Mouse (Mus musculus) heart, adult 2 months (tissue): ENCODE results near the gene Pus7l. TPM values are rescaled to one million over a fixed set of nuclear protein-coding genes. Genes with fewer than 3 reads are reported as not detected.
"Not testable (repeated sequence)": the region's sequence is repeated elsewhere in the genome, so short reads cannot be mapped to it uniquely, and the experiment has no call there.

Source experiments
- DNase-seq, 2 experiments: peaks; one replicate each; pipeline ENCODE4 v3.0.0; 2021
- H3K27ac ChIP-seq: fragments of 200-600 bp; 2 replicates; pipeline ENCODE4 v1.8.1; 2022
- H3K27me3 ChIP-seq: fragments of 200-500 bp; 2 replicates; pipeline ENCODE4 v1.6.1; 2012; ENCODE audit warnings: mild to moderate bottlenecking, low read length, inconsistent platforms, mixed read lengths; ENCODE audit not compliant: control insufficient read depth, insufficient read depth
- H3K36me3 ChIP-seq: fragments of 200-500 bp; 2 replicates; pipeline ENCODE4 v1.6.1; 2012; ENCODE audit warnings: low read length, inconsistent platforms; ENCODE audit not compliant: control insufficient read depth, insufficient read depth
- H3K4me1 ChIP-seq: fragments of 200-500 bp; 2 replicates; pipeline ENCODE4 v1.6.1; 2011; ENCODE audit warnings: low read length; ENCODE audit not compliant: control insufficient read depth, insufficient read depth
- H3K4me3 ChIP-seq: fragments of 200-600 bp; 2 replicates; pipeline ENCODE4 v1.8.1; 2022
- H3K79me2 ChIP-seq: fragments of 200-500 bp; replicated peaks from 2 replicates; pipeline ENCODE4 v1.6.1; 2012; ENCODE audit warnings: mild to moderate bottlenecking, inconsistent platforms, low read length, moderate library complexity, mixed read lengths; ENCODE audit not compliant: control insufficient read depth, insufficient read depth
- H3K9ac ChIP-seq: fragments of 200-500 bp; 2 replicates; pipeline ENCODE4 v1.6.1; 2012; ENCODE audit warnings: low read depth, mild to moderate bottlenecking, control low read depth, inconsistent platforms, low read length, mixed read lengths
- CTCF ChIP-seq: fragments of 200-600 bp; IDR thresholded peaks from 2 replicates; pipeline ENCODE4 v1.8.1; 2022; ENCODE audit warnings: antibody characterized with exemption, mild to moderate bottlenecking, moderate library complexity
- EP300 ChIP-seq: fragments of 200-500 bp; IDR thresholded peaks from 2 replicates; pipeline ENCODE4 v1.6.1; 2011; ENCODE audit warnings: low read depth, low read length, control low read depth; ENCODE audit not compliant: insufficient read depth
- POLR2A ChIP-seq: fragments of 200-500 bp; IDR thresholded peaks from 2 replicates; pipeline ENCODE4 v1.6.1; 2011; ENCODE audit warnings: mild to moderate bottlenecking, low read depth, low read length, control low read depth; ENCODE audit not compliant: insufficient read depth
- WGBS: fragments of 180-500 bp; shearing (Covaris S2); methylation state at CpG from one replicate; pipeline ENCODE4 v1.1.7; 2018; 5-methylcytosine and 5-hydroxymethylcytosine counted together
- intact Hi-C: fragments of 180-260 bp; cut with DNase I; formaldehyde crosslinking; loops from one replicate; pipeline ENCODE4 v1.15.1; 2025
- polyA plus RNA-seq: library from polyadenylated mRNA; depleted of rRNA; stranded (reverse); fragments of >200 nt; gene quantifications from 2 replicates; pipeline ENCODE4 v1.2.3, GENCODE M21; 2012
- total RNA-seq, 2 experiments: library from RNA; stranded (reverse); gene quantifications; 2 replicates each; pipeline ENCODE4 v1.2.3; 2021

Gene Pus7l
- total and polyA plus RNA-seq, 3 experiments: 1.3 to 2.0 (median 1.3) TPM

DNA sequence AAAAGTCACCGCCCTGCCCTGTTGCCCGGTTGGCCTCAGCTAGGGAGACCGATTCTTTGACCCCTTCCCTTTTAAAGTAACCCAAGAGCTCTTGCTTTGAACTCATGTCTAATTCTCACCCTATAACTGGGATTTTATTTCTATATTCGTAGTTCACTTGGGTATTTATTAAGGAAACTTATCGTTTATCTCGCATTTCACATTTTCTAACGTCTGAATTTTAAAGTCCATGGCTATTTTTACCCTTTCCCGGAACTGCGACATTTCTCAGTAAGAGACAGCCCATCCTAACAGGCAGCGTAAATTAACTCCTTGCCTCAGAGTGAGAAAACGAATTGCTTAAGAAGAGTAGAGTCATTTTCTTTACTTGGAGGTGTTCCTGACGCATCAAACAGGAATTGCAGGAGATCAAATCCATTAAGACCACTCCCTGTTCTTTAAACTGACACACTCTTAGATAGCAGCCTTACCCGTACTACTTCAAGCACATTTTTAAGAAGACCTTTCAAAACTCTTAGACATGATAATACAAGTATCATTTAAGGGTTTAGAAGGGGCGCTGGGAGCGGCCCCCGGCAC lies 25.3 kb downstream of the Pus7l start:
- 65% methylated on average over 16 of the region's 16 CpGs for WGBS
- no peak overlapping the region for H3K27ac ChIP-seq
- intact Hi-C loops: no loop called here
- no peak overlapping the region for H3K4me3 ChIP-seq
- no peak overlapping the region for H3K9ac ChIP-seq
- TF ChIP-seq EP300 (no peak), POLR2A (no peak)
- DNase-seq: no peak
- no peaks in the 10 kb centered on the region for H3K36me3 ChIP-seq
- no peaks in the 10 kb centered on the region for H3K79me2 ChIP-seq
- no peaks in the 10 kb centered on the region for H3K27me3 ChIP-seq
- no peaks in the 10 kb centered on the region for H3K4me1 ChIP-seq

- no peak overlapping the region for H3K9ac ChIP-seq
- DNase-seq: peak in 1 of 2 experiments; percentile 23
- no peaks in the 10 kb centered on the region for H3K4me1 ChIP-seq
- TF ChIP-seq EP300 (no peak), POLR2A (no peak), CTCF (no peak)
- WGBS: 69% methylated on average over 12 of the region's 12 CpGs
- no peaks in the 10 kb centered on the region for H3K79me2 ChIP-seq
- H3K27me3 ChIP-seq: 0 out of 2 replicates have a peak, but pooled peaks cover 2% of the 10 kb centered on the region
- no peak overlapping the region for H3K27ac ChIP-seq
- H3K36me3 ChIP-seq: no peaks in the 10 kb centered on the region
- no peak overlapping the region for H3K4me3 ChIP-seq
- intact Hi-C loops: no loop called here
Measured at GRCm38 (mm10) chr15:94503451-94504215, 39.7 kb downstream of the Pus7l start.

- no peaks in the 10 kb centered on the region for H3K36me3 ChIP-seq
- WGBS: 56% methylated on average over 1 of the region's 1 CpGs
- H3K9ac ChIP-seq: no peak overlapping the region
- no peak overlapping the region for H3K27ac ChIP-seq
- intact Hi-C loops: no loop called here
- H3K79me2 ChIP-seq: no peaks in the 10 kb centered on the region
- DNase-seq: no peak
- no peaks in the 10 kb centered on the region for H3K4me1 ChIP-seq
- no peak overlapping the region for H3K4me3 ChIP-seq
- 0 out of 2 replicates have a peak, but pooled peaks cover 2% of the 10 kb centered on the region for H3K27me3 ChIP-seq
- TF ChIP-seq CTCF (no peak), POLR2A (no peak), EP300 (no peak)
Measured at GRCm38 (mm10) chr15:94499260-94499659, 44.1 kb downstream of the Pus7l start.

DNA sequence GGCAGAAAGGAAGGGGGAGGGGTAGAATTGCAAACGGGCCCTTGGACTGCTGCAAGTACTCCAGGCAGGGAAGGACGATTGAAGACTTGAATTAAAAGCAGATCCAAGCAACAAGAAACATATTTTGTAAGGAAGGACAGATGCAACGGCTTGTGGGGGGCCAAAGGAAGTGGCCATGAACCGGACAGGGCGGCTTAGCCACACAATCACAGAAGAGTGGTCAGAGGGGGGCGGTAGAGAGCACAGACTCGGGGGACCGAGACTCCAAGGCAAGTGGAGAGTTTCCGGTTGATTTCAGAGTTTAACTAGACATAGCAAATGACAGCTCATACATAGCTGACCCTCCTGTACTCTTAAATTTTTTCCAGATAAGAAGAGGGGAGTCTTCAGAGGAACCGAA lies 47.4 kb downstream of the Pus7l start:
- DNase-seq: no peak
- H3K79me2 ChIP-seq: no peaks in the 10 kb centered on the region
- no peak overlapping the region for H3K4me3 ChIP-seq
- H3K4me1 ChIP-seq: no peaks in the 10 kb centered on the region
- intact Hi-C loops: no loop called here
- H3K27me3 ChIP-seq: no peaks in the 10 kb centered on the region
- no peaks in the 10 kb centered on the region for H3K36me3 ChIP-seq
- WGBS: 63% methylated on average over 10 of the region's 10 CpGs
- TF ChIP-seq EP300 (no peak), POLR2A (no peak), CTCF (no peak)
- no peak overlapping the region for H3K27ac ChIP-seq
- no peak overlapping the region for H3K9ac ChIP-seq

GRCm38 (mm10) chr15:94494445-94494844 lies 48.9 kb downstream of the Pus7l start:
- no peak overlapping the region for H3K9ac ChIP-seq
- H3K36me3 ChIP-seq: no peaks in the 10 kb centered on the region
- H3K4me3 ChIP-seq: no peak overlapping the region
- WGBS: 100% methylated on average over 1 of the region's 1 CpGs
- intact Hi-C loops: no loop called here
- H3K27me3 ChIP-seq: no peaks in the 10 kb centered on the region
- H3K27ac ChIP-seq: no peak overlapping the region
- peak; percentile 40 for TF ChIP-seq CTCF
- no peak for TF ChIP-seq POLR2A
- no peak for TF ChIP-seq EP300
- H3K4me1 ChIP-seq: no peaks in the 10 kb centered on the region
- DNase-seq: no peak
- no peaks in the 10 kb centered on the region for H3K79me2 ChIP-seq

DNA sequence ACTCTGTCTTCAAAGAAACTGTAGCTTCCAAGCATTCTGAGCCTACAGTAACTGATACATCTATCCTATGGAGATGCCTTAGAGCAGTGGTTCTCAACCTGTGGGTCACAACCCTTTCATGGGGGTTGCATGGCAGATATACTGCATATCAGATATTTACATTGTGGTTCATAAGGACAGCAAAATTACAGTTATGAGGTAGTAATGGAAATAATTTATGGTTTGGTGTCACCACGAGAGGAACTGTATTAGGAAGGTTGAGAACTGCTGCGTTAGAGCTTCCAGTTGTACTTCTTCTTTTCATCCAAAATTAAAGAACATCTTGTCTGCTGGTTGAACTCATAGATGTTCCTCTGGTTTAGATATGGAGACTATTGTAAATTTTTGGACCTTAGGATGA lies 53.9 kb downstream of the Pus7l start:
- no peak overlapping the region for H3K9ac ChIP-seq
- no peaks in the 10 kb centered on the region for H3K79me2 ChIP-seq
- H3K27me3 ChIP-seq: no peaks in the 10 kb centered on the region
- WGBS: 80% methylated on average over 2 of the region's 2 CpGs
- no peaks in the 10 kb centered on the region for H3K4me1 ChIP-seq
- TF ChIP-seq EP300: no peak
- TF ChIP-seq POLR2A: no peak
- TF ChIP-seq CTCF: no peak
- no peak overlapping the region for H3K27ac ChIP-seq
- H3K36me3 ChIP-seq: no peaks in the 10 kb centered on the region
- H3K4me3 ChIP-seq: no peak overlapping the region
- intact Hi-C loops: no loop called here
- no peak for DNase-seq

GRCm38 (mm10) chr15:94488028-94488427 lies 55.3 kb downstream of the Pus7l start:
- H3K27me3 ChIP-seq, H3K4me1 ChIP-seq, H3K27ac ChIP-seq, intact Hi-C loops, H3K9ac ChIP-seq, H3K36me3 ChIP-seq, DNase-seq, H3K4me3 ChIP-seq, H3K79me2 ChIP-seq: not testable (repeated sequence)
- 62% methylated on average over 2 of the region's 2 CpGs for WGBS
